Comparison of ENCODE assay signal across 28 mouse cellular contexts in the genomic region with DNA sequence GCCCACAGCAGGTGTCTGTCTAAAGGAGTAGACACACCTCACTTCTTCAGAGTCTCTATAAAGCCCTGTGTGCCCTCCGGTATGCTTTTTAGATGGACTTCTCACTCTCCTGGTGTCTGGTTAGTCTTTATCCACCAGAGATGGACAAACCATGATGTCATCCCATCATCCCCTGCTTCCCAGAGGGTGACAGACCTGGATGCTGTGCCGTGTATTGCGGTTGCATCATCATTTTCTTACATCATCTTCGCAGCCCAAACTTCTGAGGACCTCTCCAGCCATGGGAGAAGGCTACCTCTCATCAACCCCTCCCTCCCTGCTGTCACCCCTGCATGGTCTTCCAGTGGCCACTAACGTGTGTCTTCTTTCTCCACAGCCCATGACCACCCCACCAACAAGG. TPM values are rescaled to one million over a fixed set of nuclear protein-coding genes. Genes with fewer than 3 reads are reported as not detected.
DNase-seq lines count a peak whose midpoint lies in the region; ATAC-seq and TF ChIP-seq lines count a peak whose summit lies in the region.
"Had no signal": no experiment of that assay in that cellular context is flagged by ENCODE, and none has a peak within 500 bp of the region (broad histone marks: within the 10 kb centered on the region; RNA-seq: fewer than 3 reads in every experiment).

No protein-coding gene starts in this region.

- peak overlapping the region; percentile 23; the same call in 1 of the 2 replicates for H3K27ac ChIP-seq in hindbrain, embryonic 10.5 days
- no peak overlapping the region for H3K27ac ChIP-seq in hindbrain, embryonic 14.5 days
- no peak overlapping the region for H3K27ac ChIP-seq in liver, postnatal 0 days (ENCODE audit: low read depth)
- H3K27ac ChIP-seq in liver, embryonic 11.5 days (ENCODE audit: low read depth, low read length) = no peak overlapping the region
- H3K27ac ChIP-seq: embryonic facial prominence, embryonic 12.5 days; embryonic facial prominence, embryonic 15.5 days; gastrocnemius, adult 2 months; heart, embryonic 15.5 days; hindbrain, embryonic 15.5 days had no signal

- H3K4me2 ChIP-seq in hindbrain, embryonic 14.5 days (replicated peaks) = no peak overlapping the region
- no peak overlapping the region for H3K4me2 ChIP-seq in liver, postnatal 0 days (ENCODE audit: low read depth, low read length)
- no peak overlapping the region for H3K4me2 ChIP-seq in liver, embryonic 11.5 days
- no peak overlapping the region for H3K4me2 ChIP-seq in myocyte (ENCODE audit: low read depth)
- H3K4me2 ChIP-seq: embryonic facial prominence, embryonic 12.5 days; embryonic facial prominence, embryonic 15.5 days; heart, embryonic 12.5 days; heart, embryonic 15.5 days; hindbrain, embryonic 15.5 days had no signal

- no peak for TF ChIP-seq CTCF in liver, postnatal 0 days (IDR thresholded peaks at IDR 0.05; ENCODE audit: low read depth)

- no peaks in the 10 kb centered on the region for H3K79me2 ChIP-seq in myocyte (ENCODE audit: control insufficient read depth, insufficient read depth)

- TF ChIP-seq EP300 in liver, postnatal 0 days (IDR thresholded peaks at IDR 0.05; ENCODE audit: low read depth) = no peak

- ATAC-seq in hindbrain, embryonic 14.5 days (ENCODE audit: low FRiP score) = no peak
- peak; percentile 80 for ATAC-seq in liver, postnatal 0 days
- no peak for ATAC-seq in liver, embryonic 11.5 days (replicated peaks; ENCODE audit: low FRiP score)
- ATAC-seq: CD4-positive, CD25-positive, alpha-beta regulatory T cell, adult 4 months; forebrain, embryonic 14.5 days; forebrain, postnatal 0 days had no signal

- H3K9ac ChIP-seq in hindbrain, embryonic 14.5 days = no peak overlapping the region
- no peak overlapping the region for H3K9ac ChIP-seq in liver, postnatal 0 days (replicated peaks)
- H3K9ac ChIP-seq in liver, embryonic 11.5 days (ENCODE audit: low read depth, low read length) = no peak overlapping the region
- H3K9ac ChIP-seq: embryonic facial prominence, embryonic 12.5 days; embryonic facial prominence, embryonic 15.5 days; forebrain, postnatal 0 days; heart, embryonic 12.5 days; heart, embryonic 15.5 days; hindbrain, embryonic 15.5 days had no signal

- no peak for DNase-seq in hindbrain, embryonic 10.5 days (ENCODE audit: low spot score)
- no peak for DNase-seq in hindbrain, embryonic 14.5 days (ENCODE audit: low spot score)
- no peak for DNase-seq in liver, postnatal 0 days
- DNase-seq in liver, embryonic 11.5 days (ENCODE audit: low spot score) = no peak
- DNase-seq in MN1 (ENCODE audit: low spot score) = peak; percentile 37
- no peak for DNase-seq in kidney, adult 9 months
- no peak for DNase-seq in lung, postnatal 25 days (ENCODE audit: low spot score)
- DNase-seq: adrenal gland, adult 2 months; adrenal gland, postnatal 14 days; cerebellum, adult 11 months; cerebellum, adult 2 months; cerebellum, adult 9-11 months; cerebellum, postnatal 25 days; forebrain, postnatal 0 days; gastrocnemius, adult 2 months; gastrocnemius, postnatal 14 days; heart, adult 11 months; heart, postnatal 10 days; heart, postnatal 36 days had no signal

- no peak for TF ChIP-seq POLR2A in myocyte (IDR thresholded peaks at IDR 0.05; ENCODE audit: insufficient read length, low read depth)

- no peak overlapping the region for H3ac ChIP-seq in myocyte (ENCODE audit: control insufficient read depth, insufficient read length)

- peaks cover 7% of the 10 kb centered on the region; the same call in 1 of the 2 replicates for H3K9me3 ChIP-seq in hindbrain, embryonic 10.5 days
- no peaks in the 10 kb centered on the region for H3K9me3 ChIP-seq in hindbrain, embryonic 14.5 days (ENCODE audit: control insufficient read depth, low read length)
- H3K9me3 ChIP-seq in liver, postnatal 0 days (ENCODE audit: low read length) = 0 out of 2 replicates have a peak, but pooled peaks cover 1% of the 10 kb centered on the region
- H3K9me3 ChIP-seq in liver, embryonic 11.5 days (ENCODE audit: control insufficient read depth, low read length) = no peaks in the 10 kb centered on the region
- H3K9me3 ChIP-seq: embryonic facial prominence, embryonic 12.5 days; embryonic facial prominence, embryonic 15.5 days; heart, embryonic 12.5 days; heart, embryonic 15.5 days; hindbrain, embryonic 15.5 days had no signal

- peaks cover 100% of the 10 kb centered on the region for H3K36me3 ChIP-seq in hindbrain, embryonic 10.5 days
- peaks cover 38% of the 10 kb centered on the region for H3K36me3 ChIP-seq in hindbrain, embryonic 14.5 days (replicated peaks; ENCODE audit: control insufficient read depth, insufficient read depth)
- H3K36me3 ChIP-seq in liver, postnatal 0 days (replicated peaks; ENCODE audit: insufficient read depth, low read length) = no peaks in the 10 kb centered on the region
- no peaks in the 10 kb centered on the region for H3K36me3 ChIP-seq in liver, embryonic 11.5 days (ENCODE audit: control insufficient read depth, insufficient read depth, low read length)
- H3K36me3 ChIP-seq in myocyte (ENCODE audit: control insufficient read depth, insufficient read depth) = no peaks in the 10 kb centered on the region
- H3K36me3 ChIP-seq: heart, embryonic 15.5 days had no signal

- WGBS in hindbrain, embryonic 10.5 days = 90% methylated on average over 5 of the region's 5 CpGs
- 87% methylated on average over 5 of the region's 5 CpGs for WGBS in hindbrain, embryonic 14.5 days
- WGBS in liver, postnatal 0 days (ENCODE audit: insufficient replicate concordance) = 49% methylated on average over 5 of the region's 5 CpGs
- WGBS in liver, embryonic 11.5 days = 81% methylated on average over 5 of the region's 5 CpGs

- no peak overlapping the region for H3K4me3 ChIP-seq in hindbrain, embryonic 10.5 days
- no peak overlapping the region for H3K4me3 ChIP-seq in hindbrain, embryonic 14.5 days (replicated peaks; ENCODE audit: low read length)
- H3K4me3 ChIP-seq in liver, postnatal 0 days (ENCODE audit: low read depth, low read length) = no peak overlapping the region
- no peak overlapping the region for H3K4me3 ChIP-seq in liver, embryonic 11.5 days (ENCODE audit: low read depth, low read length)
- no peak overlapping the region for H3K4me3 ChIP-seq in myocyte
- H3K4me3 ChIP-seq: embryonic facial prominence, embryonic 12.5 days; embryonic facial prominence, embryonic 15.5 days; gastrocnemius, adult 2 months; heart, embryonic 12.5 days; heart, embryonic 15.5 days; hindbrain, embryonic 15.5 days had no signal

- no peaks in the 10 kb centered on the region for H3K27me3 ChIP-seq in hindbrain, embryonic 10.5 days (ENCODE audit: insufficient read depth, poor library complexity, severe bottlenecking)
- H3K27me3 ChIP-seq in hindbrain, embryonic 14.5 days (ENCODE audit: control insufficient read depth, insufficient read depth, low read length) = no peaks in the 10 kb centered on the region
- no peaks in the 10 kb centered on the region for H3K27me3 ChIP-seq in liver, postnatal 0 days (ENCODE audit: insufficient read depth, low read length)
- no peaks in the 10 kb centered on the region for H3K27me3 ChIP-seq in liver, embryonic 11.5 days (replicated peaks; ENCODE audit: control insufficient read depth, insufficient read depth, low read length)
- H3K27me3 ChIP-seq in myocyte (ENCODE audit: control insufficient read depth, insufficient read depth, insufficient read length) = peaks cover 38% of the 10 kb centered on the region
- H3K27me3 ChIP-seq: embryonic facial prominence, embryonic 12.5 days; embryonic facial prominence, embryonic 15.5 days; heart, embryonic 12.5 days; heart, embryonic 15.5 days; hindbrain, embryonic 15.5 days had no signal

- peaks cover 32% of the 10 kb centered on the region for H3K4me1 ChIP-seq in hindbrain, embryonic 10.5 days (replicated peaks)
- H3K4me1 ChIP-seq in hindbrain, embryonic 14.5 days (replicated peaks; ENCODE audit: control insufficient read depth, insufficient read depth, low read length) = no peaks in the 10 kb centered on the region
- no peaks in the 10 kb centered on the region for H3K4me1 ChIP-seq in liver, postnatal 0 days (ENCODE audit: insufficient read depth)
- no peaks in the 10 kb centered on the region for H3K4me1 ChIP-seq in liver, embryonic 11.5 days (replicated peaks; ENCODE audit: control insufficient read depth, insufficient read depth, low read length)
- H3K4me1 ChIP-seq: embryonic facial prominence, embryonic 12.5 days had no signal

TF ChIP-seq in myocyte, 11 proteins besides CTCF, POLR2A, EP300 and RAD21:
- peak; percentile 55; the same call in 1 of the 2 replicates for TF ChIP-seq CEBPB (IDR thresholded peaks at IDR 0.05; ENCODE audit: insufficient read depth, poor library complexity, severe bottlenecking)
- TF ChIP-seq MYOD1 (IDR thresholded peaks at IDR 0.05; ENCODE audit: control insufficient read depth in 1 of 3, insufficient read length in 2 of 3, low read depth in 2 of 3) = no peak

RNA-seq across cellular contexts. Expression of gene Mn1, which starts 37.1 kb away (rescaled TPM):
- polyA plus RNA-seq in hindbrain, embryonic 10.5 days (2016; fragmentation: Nextera tagmentation; extraction: Ambion mirVana) = 55.9 and 65.1 TPM in 2 replicates
- polyA plus RNA-seq in hindbrain, embryonic 14.5 days (2014; fragmentation: Nextera tagmentation; extraction: Ambion mirVana) = 27.8 and 28.6 TPM in 2 replicates
- polyA plus RNA-seq in liver, postnatal 0 days (2015; fragmentation: Nextera tagmentation; extraction: Ambion mirVana) = 1.00 and 1.4 TPM in 2 replicates
- polyA plus RNA-seq in liver, embryonic 11.5 days (2014; fragmentation: Nextera tagmentation; extraction: Ambion mirVana) = 5.2 and 5.3 TPM in 2 replicates
- 0.02 TPM for polyA plus RNA-seq in myocyte (2012; fragmentation: generic; extraction: Trizol)
- polyA plus RNA-seq: C2C12; CD4-positive, CD25-positive, alpha-beta regulatory T cell, adult 4 months had no signal
